Mouse (Mus musculus): Measurements from ENCODE around the gene Gm20388. TPM values are rescaled to one million over a fixed set of nuclear protein-coding genes. Genes with fewer than 3 reads are reported as not detected.

Gm20388 gene
- total RNA-seq, 2 experiments from 2014 or later = 6.8 to 7.8 TPM

- no peak for DNase-seq
- intact Hi-C loops (cut with DNase I) = no loop called here
Observed at GRCm38 (mm10) chr8:124070363-124071324, 4160.0 kb downstream of the Gm20388 start.

GRCm38 (mm10) chr8:124075977-124076376 is 4165.3 kb downstream of the Gm20388 start:
- DNase-seq = no peak
- intact Hi-C loops (cut with DNase I) = loop anchor here (5.0 kb wide), 1 partner anchor 106 kb away; no protein-coding TSS in a partner anchor

- intact Hi-C loops (cut with DNase I) = loop anchor here (5.0 kb wide), 1 partner anchor 106 kb away; no protein-coding TSS in a partner anchor
- DNase-seq = no peak
Observed at GRCm38 (mm10) chr8:124076416-124076815, 4165.8 kb downstream of the Gm20388 start.

GRCm38 (mm10) chr8:124077377-124077776 is 4166.7 kb downstream of the Gm20388 start:
- DNase-seq = no peak
- intact Hi-C loops (cut with DNase I) = loop anchor here (5.0 kb wide), 1 partner anchor 105 kb away; no protein-coding TSS in a partner anchor

- intact Hi-C loops (cut with DNase I) = loop anchor here (5.0 kb wide), 1 partner anchor 104 kb away; no protein-coding TSS in a partner anchor
- no peak for DNase-seq
Observed at GRCm38 (mm10) chr8:124077998-124078397, 4167.4 kb downstream of the Gm20388 start.

GRCm38 (mm10) chr8:124078969-124079368 is 4168.3 kb downstream of the Gm20388 start:
- intact Hi-C loops (cut with DNase I) = loop anchor here (5.0 kb wide), 1 partner anchor 103 kb away; no protein-coding TSS in a partner anchor
- DNase-seq = no peak

GRCm38 (mm10) chr8:124080467-124081326 is 4170.1 kb downstream of the Gm20388 start:
- DNase-seq = no peak
- intact Hi-C loops (cut with DNase I) = no loop called here

GRCm38 (mm10) chr8:124082616-124083015 is 4172.0 kb downstream of the Gm20388 start:
- intact Hi-C loops (cut with DNase I) = no loop called here

GRCm38 (mm10) chr8:124083611-124084010 is 4173.0 kb downstream of the Gm20388 start:
- intact Hi-C loops (cut with DNase I) = no loop called here
- DNase-seq = no peak

More at GRCm38 (mm10) chr8:124082616-124083015, 4172.0 kb downstream of the Gm20388 start:
- no peak for DNase-seq

GRCm38 (mm10) chr8:124085668-124086067 is 4175.0 kb downstream of the Gm20388 start:
- no peak for DNase-seq
- intact Hi-C loops (cut with DNase I) = no loop called here

- intact Hi-C loops (cut with DNase I) = no loop called here
- DNase-seq = no peak
Observed at GRCm38 (mm10) chr8:124088092-124088613, 4177.5 kb downstream of the Gm20388 start.

GRCm38 (mm10) chr8:124089016-124089415 is 4178.4 kb downstream of the Gm20388 start:
- DNase-seq = no peak
- intact Hi-C loops (cut with DNase I) = no loop called here

- intact Hi-C loops (cut with DNase I) = no loop called here
- no peak for DNase-seq
Observed at GRCm38 (mm10) chr8:124090473-124090872, 4179.8 kb downstream of the Gm20388 start.

GRCm38 (mm10) chr8:124098953-124099622 is 4188.4 kb downstream of the Gm20388 start:
- intact Hi-C loops (cut with DNase I) = no loop called here
- DNase-seq = no peak

GRCm38 (mm10) chr8:124099623-124099965 is 4189.0 kb downstream of the Gm20388 start:
- no peak for DNase-seq
- intact Hi-C loops (cut with DNase I) = no loop called here

- intact Hi-C loops (cut with DNase I) = no loop called here
- no peak for DNase-seq
Observed at GRCm38 (mm10) chr8:124105869-124106268, 4195.2 kb downstream of the Gm20388 start.

- intact Hi-C loops (cut with DNase I) = no loop called here
- no peak for DNase-seq
Observed at GRCm38 (mm10) chr8:124106328-124107195, 4195.9 kb downstream of the Gm20388 start.

GRCm38 (mm10) chr8:124113108-124113507 is 4202.5 kb downstream of the Gm20388 start:
- DNase-seq = no peak
- intact Hi-C loops (cut with DNase I) = no loop called here

GRCm38 (mm10) chr8:124125241-124125640 is 4214.6 kb downstream of the Gm20388 start:
- intact Hi-C loops (cut with DNase I) = no loop called here
- DNase-seq = no peak
